Mouse (Mus musculus) hindbrain, postnatal 0 days (tissue): ENCODE results near the gene Idh3b. TPM values are rescaled to one million over a fixed set of nuclear protein-coding genes. Genes with fewer than 3 reads are reported as not detected.

Source experiments
- ATAC-seq: fragments of 200-750 bp; cut with Nextera tagmentation; 2 replicates; pipeline ENCODE4 v1.8.0; 2017; ENCODE audit warnings: mild to moderate bottlenecking, moderate TSS enrichment, moderate library complexity
- DNase-seq: peaks from one replicate; pipeline ENCODE4 v3.0.0-alpha.2; 2015; ENCODE audit warnings: low spot score
- H3K27ac ChIP-seq: fragments of 300-500 bp; sonication (generic); 2 replicates; pipeline ENCODE4 v1.5.1; 2014; ENCODE audit warnings: mild to moderate bottlenecking
- H3K27me3 ChIP-seq: fragments of 300-500 bp; sonication (generic); 2 replicates; pipeline ENCODE4 v1.6.1; 2014; ENCODE audit warnings: low read length, mixed read lengths; ENCODE audit not compliant: insufficient read depth
- H3K36me3 ChIP-seq: fragments of 300-500 bp; sonication (generic); 2 replicates; pipeline ENCODE4 v1.6.1; 2014; ENCODE audit warnings: low read length, mixed read lengths; ENCODE audit not compliant: insufficient read depth
- H3K4me1 ChIP-seq: fragments of 300-500 bp; sonication (generic); 2 replicates; pipeline ENCODE4 v1.6.1; 2014; ENCODE audit warnings: antibody characterized with exemption, low read length, mixed read lengths; ENCODE audit not compliant: insufficient read depth
- H3K4me2 ChIP-seq: fragments of 300-500 bp; sonication (generic); 2 replicates; pipeline ENCODE4 v1.6.1; 2014; ENCODE audit warnings: low read depth, mild to moderate bottlenecking, low read length, moderate library complexity, mixed read lengths
- H3K4me3 ChIP-seq: fragments of 300-500 bp; sonication (generic); 2 replicates; pipeline ENCODE4 v1.5.1; 2014; ENCODE audit warnings: low read length
- H3K9ac ChIP-seq: fragments of 300-500 bp; sonication (generic); replicated peaks from 2 replicates; pipeline ENCODE4 v1.6.1; 2014; ENCODE audit warnings: mild to moderate bottlenecking, low read length, moderate library complexity, mixed read lengths
- H3K9me3 ChIP-seq: fragments of 300-500 bp; sonication (generic); 2 replicates; pipeline ENCODE4 v1.6.1; 2016; ENCODE audit warnings: low read length, mixed read lengths
- CTCF ChIP-seq: IDR thresholded peaks from 2 replicates; pipeline ENCODE4 v1.5.1; 2016; ENCODE audit warnings: antibody characterized with exemption, control low read depth, low read depth
- WGBS: fragments of 180-500 bp; shearing (Covaris S2); extraction: QIAGEN DNeasy Blood & Tissue Kit; methylation state at CpG from one replicate; pipeline ENCODE4 v1.1.7; 2014; 5-methylcytosine and 5-hydroxymethylcytosine counted together
- polyA plus RNA-seq: library from polyadenylated mRNA; unstranded; fragments of >200 nt; fragmentation: Nextera tagmentation; extraction: Ambion mirVana; gene quantifications from 2 replicates; pipeline ENCODE4 v1.2.1, GENCODE M21; 2015
- total RNA-seq: library from RNA; depleted of rRNA; stranded (reverse); fragments of >200 nt; gene quantifications from 2 replicates; pipeline ENCODE4 v1.2.3, GENCODE M21; 2014

Idh3b gene
- total and polyA plus RNA-seq, 2 experiments from 2014 or later = 161 to 215 TPM

- Histone ChIP-seq H3K4me3 (peak overlapping the region; percentile 62), H3K9me3 (no peaks in the 10 kb centered on the region), H3K9ac (peak overlapping the region; percentile 71), H3K27me3 (no peaks in the 10 kb centered on the region), H3K4me1 (peaks cover 3% of the 10 kb centered on the region; the same call in 1 of the 2 replicates), H3K4me2 (peak overlapping the region; percentile 70), H3K27ac (peak overlapping the region; percentile 41), H3K36me3 (no peaks in the 10 kb centered on the region)
- ATAC-seq (peak; percentile 66), DNase-seq (peak; percentile 79)
- WGBS = under 1% methylated on average over 45 of the region's 99 CpGs
- peak; percentile 6; the same call in 1 of the 2 replicates for TF ChIP-seq CTCF
Observed at GRCm38 (mm10) chr2:130295331-130296133, 11.2 kb upstream of the Idh3b start.

GRCm38 (mm10) chr2:130294936-130295277, 10.6 kb upstream of the Idh3b start, which contains the start of gene Ebf4:
Gene Ebf4, plus strand, starts transcription at chr2:130295169.
- peaks cover 3% of the 10 kb centered on the region; the same call in 1 of the 2 replicates for H3K4me1 ChIP-seq
- H3K4me2 ChIP-seq = peak within 1 kb of the TSS; percentile 70
- peak; percentile 81 for DNase-seq
- H3K9me3 ChIP-seq = no peaks in the 10 kb centered on the region
- no peaks in the 10 kb centered on the region for H3K27me3 ChIP-seq
- peak within 1 kb of the TSS; percentile 41 for H3K27ac ChIP-seq
- H3K36me3 ChIP-seq = no peaks in the 10 kb centered on the region
- WGBS = 2% methylated on average over 13 of the region's 39 CpGs
- peak; percentile 70 for ATAC-seq
- no peak for TF ChIP-seq CTCF
- H3K9ac ChIP-seq = peak within 1 kb of the TSS; percentile 71
- H3K4me3 ChIP-seq = peak within 1 kb of the TSS; percentile 62

- ATAC-seq (no peak), DNase-seq (no peak)
- 10% methylated on average over 20 of the region's 20 CpGs for WGBS
- Histone ChIP-seq H3K9me3 (no peaks in the 10 kb centered on the region), H3K4me3 (peak overlapping the region; percentile 62), H3K36me3 (no peaks in the 10 kb centered on the region), H3K4me1 (peaks cover 3% of the 10 kb centered on the region; the same call in 1 of the 2 replicates), H3K4me2 (peak overlapping the region; percentile 70), H3K27ac (peak overlapping the region; percentile 41), H3K27me3 (no peaks in the 10 kb centered on the region), H3K9ac (peak overlapping the region; percentile 71)
- no peak for TF ChIP-seq CTCF
Observed at GRCm38 (mm10) chr2:130294218-130294935, 10.0 kb upstream of the Idh3b start.

- no peak overlapping the region for H3K4me2 ChIP-seq
- H3K9ac ChIP-seq = no peak overlapping the region
- peaks cover 3% of the 10 kb centered on the region; the same call in 1 of the 2 replicates for H3K4me1 ChIP-seq
- H3K27ac ChIP-seq = no peak overlapping the region
- no peaks in the 10 kb centered on the region for H3K9me3 ChIP-seq
- 12% methylated on average over 4 of the region's 4 CpGs for WGBS
- no peak for TF ChIP-seq CTCF
- no peaks in the 10 kb centered on the region for H3K36me3 ChIP-seq
- H3K4me3 ChIP-seq = no peak overlapping the region
- ATAC-seq (peak; percentile 44), DNase-seq (peak; percentile 26)
- no peaks in the 10 kb centered on the region for H3K27me3 ChIP-seq
Observed at GRCm38 (mm10) chr2:130293486-130293885, 9.1 kb upstream of the Idh3b start.

- Histone ChIP-seq H3K27me3 (no peaks in the 10 kb centered on the region), H3K9ac (no peak overlapping the region), H3K4me1 (peaks cover 3% of the 10 kb centered on the region; the same call in 1 of the 2 replicates), H3K36me3 (no peaks in the 10 kb centered on the region), H3K4me2 (no peak overlapping the region), H3K9me3 (no peaks in the 10 kb centered on the region), H3K27ac (no peak overlapping the region), H3K4me3 (no peak overlapping the region)
- 62% methylated on average over 3 of the region's 3 CpGs for WGBS
- no peak for ATAC-seq
- TF ChIP-seq CTCF = no peak
- no peak for DNase-seq
Observed at GRCm38 (mm10) chr2:130293009-130293408, 8.7 kb upstream of the Idh3b start.

GRCm38 (mm10) chr2:130291434-130291833, 7.1 kb upstream of the Idh3b start:
- H3K27me3 ChIP-seq = no peaks in the 10 kb centered on the region
- peak overlapping the region; percentile 17; the same call in 1 of the 2 replicates for H3K9ac ChIP-seq
- 12% methylated on average over 8 of the region's 8 CpGs for WGBS
- DNase-seq (peak; percentile 91), ATAC-seq (peak; percentile 70)
- peaks cover 3% of the 10 kb centered on the region; the same call in 1 of the 2 replicates for H3K4me1 ChIP-seq
- H3K36me3 ChIP-seq = no peaks in the 10 kb centered on the region
- peak overlapping the region; percentile 32; the same call in 1 of the 2 replicates for H3K27ac ChIP-seq
- H3K4me2 ChIP-seq = peak overlapping the region; percentile 25; the same call in 1 of the 2 replicates
- no peaks in the 10 kb centered on the region for H3K9me3 ChIP-seq
- TF ChIP-seq CTCF = peak; percentile 96
- no peak overlapping the region for H3K4me3 ChIP-seq
